Mouse (Mus musculus): ENCODE results near the gene Tcfl5.

The Tcfl5 gene

GRCm38 (mm10) chr2:180598157-180598705, 44.3 kb downstream of the Tcfl5 start:
- 0 out of 2 replicates have a peak, but pooled peaks have one; percentile 21 for ATAC-seq (ENCODE audit: low TSS enrichment)

DNA sequence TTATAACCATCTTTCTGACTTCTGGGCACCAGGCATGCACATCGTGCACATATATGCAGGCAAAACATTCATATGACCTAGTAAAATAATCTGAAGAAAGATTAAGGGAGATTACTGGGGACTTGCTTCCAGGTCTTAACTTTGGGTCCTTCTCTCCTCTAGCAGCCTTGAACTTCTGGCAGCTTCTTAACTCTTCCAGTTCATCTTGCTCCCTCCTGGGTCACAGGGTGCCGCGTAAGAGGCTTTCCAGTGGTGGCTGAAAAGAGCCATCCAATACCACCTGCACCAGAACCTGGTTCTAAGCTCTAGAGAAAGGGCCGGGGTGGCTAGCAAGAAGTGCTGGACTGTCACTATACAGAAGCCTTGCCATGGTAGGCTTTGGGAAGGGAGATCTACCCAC, 45.0 kb downstream of the Tcfl5 start, which contains the start of gene Col9a3:
Gene Col9a3, plus strand, starts transcription at position 301 of the 400 bp plus-strand sequence.
- ATAC-seq (ENCODE audit: low TSS enrichment) = no peak

- ATAC-seq (ENCODE audit: low TSS enrichment) = peak; percentile 77
Measured at GRCm38 (mm10) chr2:180589123-180589831, 53.2 kb downstream of the Tcfl5 start, which contains the start of gene Ogfr. Ogfr (plus strand) TSS chr2:180589245.

GRCm38 (mm10) chr2:180588736-180589122, 53.8 kb downstream of the Tcfl5 start:
- ATAC-seq (ENCODE audit: low TSS enrichment) = no peak

GRCm38 (mm10) chr2:180583154-180583507, 59.4 kb downstream of the Tcfl5 start:
- ATAC-seq (ENCODE audit: low TSS enrichment) = no peak

DNA sequence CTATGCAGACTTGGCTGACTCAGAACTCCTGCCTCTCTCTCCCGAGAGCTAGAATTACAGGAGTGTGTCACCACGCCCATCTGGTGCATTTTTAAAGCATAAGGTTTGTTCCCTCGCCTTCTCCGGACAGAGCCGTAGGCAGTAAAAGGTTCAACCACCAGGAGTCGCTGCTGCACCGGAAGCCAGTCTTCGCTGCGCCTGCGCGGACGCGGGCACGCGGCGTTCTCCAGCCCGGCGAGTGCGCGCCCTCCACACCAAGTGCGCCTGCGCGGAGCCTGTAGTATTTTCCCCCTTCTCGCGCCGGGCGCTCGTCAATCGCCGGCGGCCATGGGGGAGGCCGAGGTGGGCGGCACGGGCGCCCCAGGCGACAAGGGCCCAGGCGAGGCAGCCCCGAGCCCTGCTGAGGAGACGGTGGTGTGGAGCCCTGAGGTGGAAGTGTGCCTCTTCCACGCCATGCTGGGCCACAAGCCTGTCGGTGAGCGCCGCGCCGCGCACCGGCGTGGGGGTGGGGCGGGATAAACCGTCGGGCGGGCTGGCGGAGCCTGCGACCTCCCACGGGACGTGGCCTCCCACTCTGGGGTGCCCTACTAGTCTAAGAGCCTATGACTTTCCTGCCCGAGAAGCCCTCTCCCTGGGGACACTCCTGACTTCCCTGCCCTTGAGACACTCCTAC, 59.9 kb downstream of the Tcfl5 start:
- peak; percentile 80 for ATAC-seq (ENCODE audit: low TSS enrichment)

DNA sequence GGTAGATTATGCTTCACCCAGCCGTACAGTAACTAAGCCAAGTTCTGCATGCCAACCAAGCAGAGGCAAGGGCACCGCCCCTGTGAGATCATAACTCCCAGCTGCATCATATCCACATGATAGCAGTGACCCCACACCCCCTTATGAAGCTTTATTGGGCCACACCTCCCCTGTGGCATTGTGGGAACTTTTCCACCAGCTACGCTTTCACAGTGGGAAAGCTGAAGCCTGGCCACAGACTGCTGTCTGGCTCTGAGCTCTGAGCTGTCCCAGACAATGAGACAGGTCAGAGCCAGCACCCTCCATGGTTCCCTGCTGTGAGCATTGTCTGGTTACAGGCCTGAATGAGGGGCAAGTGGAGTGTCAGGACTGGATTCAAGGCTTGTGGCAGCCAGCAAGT, 61.5 kb downstream of the Tcfl5 start, which contains the start of gene Mrgbp:
Gene Mrgbp, plus strand, starts transcription at position 303 of the 400 bp plus-strand sequence.
- no peak for ATAC-seq (ENCODE audit: low TSS enrichment)

GRCm38 (mm10) chr2:180578686-180579085, 63.8 kb downstream of the Tcfl5 start:
- 0 out of 2 replicates have a peak, but pooled peaks have one; percentile 56 for ATAC-seq (ENCODE audit: low TSS enrichment)

DNA sequence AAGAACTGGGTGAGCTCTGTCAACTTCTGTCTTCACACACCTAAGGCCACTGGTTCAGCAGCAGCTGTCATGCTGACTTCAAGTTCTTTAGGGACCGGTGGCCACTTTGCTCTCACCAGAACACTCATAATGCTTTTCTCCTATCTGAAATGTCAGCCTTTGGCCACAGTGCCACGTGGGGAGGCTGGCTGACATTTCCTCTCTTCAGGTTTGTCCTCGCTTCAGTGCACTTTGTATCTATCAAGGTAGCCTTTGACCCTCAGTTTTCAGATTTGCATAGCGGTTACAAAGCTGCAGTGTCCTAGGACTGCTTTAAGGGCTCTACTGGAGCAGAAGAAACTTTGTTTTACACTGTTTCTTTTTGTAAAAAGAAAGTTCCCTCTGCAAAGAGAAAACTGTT, 66.0 kb downstream of the Tcfl5 start:
- no peak for ATAC-seq (ENCODE audit: low TSS enrichment)

Measured in frontal cortex, adult (tissue).